Mouse (Mus musculus) G1E (cell line): ENCODE results near the gene Nop10.

ENCODE experiments used
- CTCF ChIP-seq: IDR thresholded peaks from 2 replicates; pipeline ENCODE4 v1.5.1; 2012; ENCODE audit warnings: low read depth, low read length, inconsistent platforms, mixed read lengths
- GATA1 ChIP-seq: IDR thresholded peaks from 2 replicates; pipeline ENCODE4 v1.6.1; 2012; ENCODE audit warnings: borderline replicate concordance, low read length, inconsistent platforms, mixed read lengths
- GATA2 ChIP-seq: IDR thresholded peaks from 2 replicates; pipeline ENCODE4 v1.6.1; 2012; ENCODE audit warnings: low read depth, low read length, inconsistent platforms, borderline replicate concordance
- POLR2AphosphoS5 ChIP-seq: IDR thresholded peaks from 2 replicates; pipeline ENCODE4 v1.6.1; 2012; ENCODE audit warnings: low read depth, low read length, inconsistent platforms; ENCODE audit not compliant: insufficient replicate concordance
- TAL1 ChIP-seq: conservative IDR thresholded peaks from 2 replicates; pipeline ENCODE4 v1.6.1; 2012; ENCODE audit warnings: low read depth, low read length, inconsistent platforms, mixed read lengths

DNA sequence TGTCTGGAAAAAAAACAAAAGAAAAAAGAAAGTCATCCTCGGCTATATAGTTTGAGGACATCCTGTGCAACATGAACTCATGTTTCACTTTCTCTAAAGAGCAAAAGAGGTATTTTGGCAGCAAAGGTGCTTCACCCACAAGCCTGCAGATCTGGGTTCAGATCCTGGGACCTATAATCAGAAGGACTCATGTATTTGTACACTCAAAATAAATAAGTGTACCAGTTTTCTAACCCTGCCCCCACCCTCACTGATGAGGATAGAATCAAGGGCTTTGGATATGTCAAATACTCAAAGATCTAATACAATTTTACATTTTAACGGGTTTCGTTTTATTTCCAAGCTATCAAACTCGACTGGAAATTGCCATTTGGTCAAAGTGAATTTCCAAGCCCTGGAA, 2.6 kb downstream of the Nop10 start:
- no peak for TF ChIP-seq CTCF
- TF ChIP-seq POLR2AphosphoS5, result no peak
- no peak for TF ChIP-seq GATA1
- no peak for TF ChIP-seq GATA2
- TF ChIP-seq TAL1, result no peak
